Mouse (Mus musculus) G1E (cell line): ENCODE data around the gene Rhot1. TPM values are rescaled to one million over a fixed set of nuclear protein-coding genes. Genes with fewer than 3 reads are reported as not detected.
"Not testable (repeated sequence)": the region's sequence is repeated elsewhere in the genome, so short reads cannot be mapped to it uniquely, and the experiment has no call there.

Experiments used
- ATAC-seq: 2 replicates; pipeline ENCODE4 v1.8.0; 2016; ENCODE audit warnings: mild to moderate bottlenecking; ENCODE audit not compliant: insufficient number of reproducible peaks, poor library complexity, low FRiP score, severe bottlenecking; ENCODE audit errors: extremely low read depth
- DNase-seq: peaks from one replicate; pipeline ENCODE4 v3.0.0; 2012; ENCODE audit warnings: low spot score
- H3K27me3 ChIP-seq: 2 replicates; pipeline ENCODE4 v1.6.1; 2012; ENCODE audit warnings: mild to moderate bottlenecking, low read length, inconsistent platforms; ENCODE audit not compliant: insufficient read depth
- H3K36me3 ChIP-seq: replicated peaks from 2 replicates; pipeline ENCODE3; 2012; ENCODE audit warnings: mild to moderate bottlenecking, inconsistent platforms
- H3K4me1 ChIP-seq: 2 replicates; pipeline ENCODE4 v1.6.1; 2012; ENCODE audit warnings: low read depth, low read length, inconsistent platforms, mixed read lengths; ENCODE audit not compliant: insufficient read depth
- H3K4me3 ChIP-seq: 2 replicates; pipeline ENCODE4 v1.5.1; 2012; ENCODE audit warnings: low read depth, mild to moderate bottlenecking, inconsistent platforms, low read length, moderate library complexity, mixed read lengths
- H3K9me3 ChIP-seq: replicated peaks from 2 replicates; pipeline ENCODE4 v1.6.1; 2012; ENCODE audit warnings: inconsistent platforms
- CTCF ChIP-seq: IDR thresholded peaks from 2 replicates; pipeline ENCODE4 v1.5.1; 2012; ENCODE audit warnings: low read depth, low read length, inconsistent platforms, mixed read lengths
- GATA1 ChIP-seq: IDR thresholded peaks from 2 replicates; pipeline ENCODE4 v1.6.1; 2012; ENCODE audit warnings: borderline replicate concordance, low read length, inconsistent platforms, mixed read lengths
- GATA2 ChIP-seq: IDR thresholded peaks from 2 replicates; pipeline ENCODE4 v1.6.1; 2012; ENCODE audit warnings: low read depth, low read length, inconsistent platforms, borderline replicate concordance
- POLR2AphosphoS5 ChIP-seq: IDR thresholded peaks from 2 replicates; pipeline ENCODE4 v1.6.1; 2012; ENCODE audit warnings: low read depth, low read length, inconsistent platforms; ENCODE audit not compliant: insufficient replicate concordance
- TAL1 ChIP-seq: conservative IDR thresholded peaks from 2 replicates; pipeline ENCODE4 v1.6.1; 2012; ENCODE audit warnings: low read depth, low read length, inconsistent platforms, mixed read lengths
- polyA plus RNA-seq: library from polyadenylated mRNA; stranded (reverse); fragments of >175 nt; gene quantifications from 2 replicates; pipeline ENCODE4 v1.2.3, GENCODE M21; 2012
- total RNA-seq, 2 experiments: library from RNA; stranded (forward) in 1 of 2; stranded (reverse) in 1 of 2; fragments of 200-1000 nt in 1 of 2; fragments of >200 nt in 1 of 2; fragmentation: Nextera tagmentation in 1 of 2; gene quantifications; 2 replicates each; pipeline ENCODE4 v1.2.3; 2014 to 2017

The Rhot1 gene
- total and polyA plus RNA-seq, 3 experiments, result 5.3 to 80.3 (median 64.8) TPM

DNA sequence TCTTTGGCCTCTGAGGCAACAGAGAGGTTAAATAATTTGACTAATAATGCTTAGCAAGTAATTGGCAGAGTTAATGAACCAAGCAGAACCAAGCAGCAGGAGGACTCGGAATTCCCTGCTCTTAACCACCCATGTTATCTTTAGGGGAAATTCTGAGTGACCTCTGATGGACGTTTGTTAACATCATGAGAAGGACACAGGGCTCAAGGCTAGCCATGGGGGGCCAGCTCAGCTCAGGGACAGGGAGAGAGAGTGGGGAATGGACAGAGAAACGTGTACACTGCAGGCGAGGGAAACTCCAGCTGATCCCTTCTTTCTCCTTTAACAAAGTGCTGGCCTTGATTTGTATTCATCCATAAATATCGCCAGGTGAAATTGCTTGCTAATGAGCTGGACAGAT lies 3.9 kb upstream of the Rhot1 start:
- no peaks in the 10 kb centered on the region for H3K9me3 ChIP-seq
- no peaks in the 10 kb centered on the region for H3K36me3 ChIP-seq
- no peak for TF ChIP-seq POLR2AphosphoS5
- TF ChIP-seq CTCF, result no peak
- TF ChIP-seq GATA1, result no peak
- TF ChIP-seq GATA2, result no peak
- TF ChIP-seq TAL1, result no peak
- ATAC-seq, result no peak
- no peak for DNase-seq
- peaks cover 18% of the 10 kb centered on the region for H3K27me3 ChIP-seq
- peaks cover 5% of the 10 kb centered on the region for H3K4me1 ChIP-seq
- H3K4me3 ChIP-seq, result no peak overlapping the region

DNA sequence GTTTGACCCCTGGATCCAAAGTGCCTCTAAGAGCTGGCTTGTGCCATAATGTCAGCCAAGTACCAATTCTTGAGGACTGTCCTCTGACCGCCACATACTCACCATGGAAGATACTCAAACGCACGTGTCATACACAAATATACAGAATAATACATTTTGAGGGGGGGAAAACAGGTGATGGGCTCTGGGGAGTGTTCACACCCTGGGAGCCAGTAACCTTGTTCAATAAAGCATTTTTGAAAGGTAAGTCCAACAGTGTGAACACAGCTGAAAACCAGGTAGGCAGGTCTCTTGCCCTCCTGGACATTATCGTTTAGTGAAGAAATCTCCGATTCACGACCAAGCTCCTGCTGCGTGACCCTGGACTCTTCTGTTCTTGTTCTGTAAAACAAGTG lies 357 bp upstream of the Rhot1 start:
- H3K36me3 ChIP-seq, result peaks cover 21% of the 10 kb centered on the region
- DNase-seq (no peak), ATAC-seq (no peak)
- peaks cover 14% of the 10 kb centered on the region for H3K27me3 ChIP-seq
- no peaks in the 10 kb centered on the region for H3K9me3 ChIP-seq
- TF ChIP-seq GATA2, result no peak
- TF ChIP-seq TAL1, result no peak
- no peak for TF ChIP-seq GATA1
- TF ChIP-seq CTCF, result no peak
- no peak for TF ChIP-seq POLR2AphosphoS5
- peak overlapping the region; percentile 99; the same call in 1 of the 2 replicates for H3K4me3 ChIP-seq
- H3K4me1 ChIP-seq, result peaks cover 15% of the 10 kb centered on the region

DNA sequence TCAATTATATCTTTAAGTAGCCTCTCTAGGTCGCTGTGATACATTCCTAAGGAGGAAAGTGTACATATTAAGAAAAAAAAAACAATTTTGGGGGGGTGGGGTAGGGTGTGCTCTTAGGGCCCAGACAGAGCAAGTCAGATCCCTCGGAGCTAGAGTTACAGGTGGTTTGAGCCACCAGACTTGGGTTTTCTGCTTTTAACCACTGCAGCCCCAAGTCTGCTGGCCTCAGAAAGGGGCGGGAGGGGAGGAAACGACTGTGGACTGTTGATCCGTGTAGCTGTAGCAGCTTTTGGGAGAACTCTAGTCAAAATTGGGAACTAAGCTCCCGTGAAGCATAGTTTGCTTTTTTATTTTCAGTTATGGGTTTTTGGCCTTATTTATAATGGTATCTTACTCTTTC lies 1.5 kb downstream of the Rhot1 start:
- DNase-seq, result peak; percentile 7
- Histone ChIP-seq H3K36me3 (peaks cover 38% of the 10 kb centered on the region), H3K4me3 (peak overlapping the region; percentile 99; the same call in 1 of the 2 replicates), H3K4me1 (peaks cover 15% of the 10 kb centered on the region), H3K27me3 (0 out of 2 replicates have a peak, but pooled peaks cover 2% of the 10 kb centered on the region), H3K9me3 (no peaks in the 10 kb centered on the region)
- no peak for ATAC-seq
- no peak for TF ChIP-seq GATA2
- no peak for TF ChIP-seq POLR2AphosphoS5
- TF ChIP-seq TAL1, result no peak
- no peak for TF ChIP-seq CTCF
- TF ChIP-seq GATA1, result no peak

DNA sequence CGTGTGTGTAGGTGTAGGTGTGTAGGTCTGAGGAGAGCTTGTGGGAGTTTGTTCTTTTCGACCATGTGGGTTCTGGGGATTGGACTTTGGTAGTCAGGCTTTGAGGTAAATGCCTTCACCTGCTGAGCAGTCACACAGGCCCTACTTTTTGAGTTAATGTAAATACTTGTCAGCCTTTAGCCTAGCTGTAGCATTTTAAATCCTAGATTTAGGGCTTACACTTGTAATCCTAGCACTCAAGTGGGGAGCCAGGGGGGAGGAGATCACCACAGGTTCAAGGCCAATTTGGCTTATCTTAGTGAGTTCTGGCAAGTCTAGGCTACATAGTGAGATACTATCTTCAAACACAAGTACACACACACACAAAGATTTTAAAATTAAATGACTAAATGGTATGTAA lies 3.5 kb downstream of the Rhot1 start:
- Histone ChIP-seq H3K36me3 (peaks cover 52% of the 10 kb centered on the region), H3K4me3 (no peak overlapping the region), H3K4me1 (peaks cover 15% of the 10 kb centered on the region), H3K9me3 (no peaks in the 10 kb centered on the region), H3K27me3 (no peaks in the 10 kb centered on the region)
- ATAC-seq (no peak), DNase-seq (no peak)
- TF ChIP-seq CTCF, result no peak
- no peak for TF ChIP-seq TAL1
- no peak for TF ChIP-seq POLR2AphosphoS5
- no peak for TF ChIP-seq GATA2
- TF ChIP-seq GATA1, result no peak

DNA sequence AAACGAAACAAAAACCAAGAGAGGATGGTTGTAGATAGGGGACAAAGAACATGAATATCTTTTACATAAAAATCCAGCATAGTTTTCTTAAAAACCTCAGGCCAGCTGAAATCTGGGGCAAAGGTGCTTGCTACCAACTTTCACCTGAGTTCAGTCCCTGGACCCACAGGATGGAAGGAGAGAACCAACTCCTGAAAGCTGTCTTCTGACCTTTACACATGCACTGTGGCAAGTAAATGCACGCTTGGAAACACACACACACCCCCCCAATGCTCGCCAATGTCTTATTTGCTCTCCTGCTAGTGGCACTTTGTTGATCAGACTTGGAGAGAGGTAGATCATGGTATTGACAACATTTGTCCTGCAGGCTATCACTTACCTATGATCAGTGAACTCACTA lies 6.5 kb downstream of the Rhot1 start:
- no peak for TF ChIP-seq GATA1
- Histone ChIP-seq H3K9me3 (no peaks in the 10 kb centered on the region), H3K27me3 (no peaks in the 10 kb centered on the region), H3K4me1 (peaks cover 9% of the 10 kb centered on the region), H3K4me3 (no peak overlapping the region), H3K36me3 (peaks cover 73% of the 10 kb centered on the region)
- ATAC-seq (no peak), DNase-seq (no peak)

DNA sequence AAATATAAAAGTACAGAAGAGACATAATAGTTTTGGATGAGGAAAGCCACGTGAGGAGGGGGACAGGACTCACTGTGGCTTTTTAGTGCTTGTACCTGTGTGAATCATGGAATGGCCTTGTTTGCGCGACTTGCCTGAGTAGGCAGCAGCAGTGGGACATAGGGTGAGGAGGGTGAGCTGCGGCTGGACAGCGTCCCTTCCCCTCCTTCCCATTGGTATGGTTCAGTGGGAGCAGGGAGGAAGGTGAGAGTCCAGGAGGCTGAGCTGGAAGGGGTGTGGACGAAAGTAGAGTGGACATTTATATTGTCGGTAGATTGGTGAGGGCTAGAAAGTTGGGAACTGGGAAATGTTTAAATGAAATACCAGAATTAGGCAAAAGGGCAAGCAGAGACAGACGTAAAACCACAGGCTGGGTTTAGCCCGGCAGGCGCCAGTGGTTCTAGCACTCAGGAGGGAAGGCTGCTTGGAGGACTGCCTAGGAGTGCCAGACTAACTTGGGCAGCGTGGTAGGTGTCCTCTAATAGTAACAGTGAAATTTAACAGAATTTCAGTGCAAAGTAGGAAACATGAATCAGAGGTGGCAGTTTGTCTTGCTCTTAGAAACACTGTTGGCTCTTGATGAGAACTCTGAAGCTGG lies 10.0 kb downstream of the Rhot1 start:
- peaks cover 79% of the 10 kb centered on the region for H3K36me3 ChIP-seq
- ATAC-seq, result no peak
- H3K4me1 ChIP-seq, result no peaks in the 10 kb centered on the region
- H3K9me3 ChIP-seq, result no peaks in the 10 kb centered on the region
- DNase-seq, result no peak
- H3K27me3 ChIP-seq, result no peaks in the 10 kb centered on the region
- no peak for TF ChIP-seq GATA1
- TF ChIP-seq POLR2AphosphoS5, result no peak
- TF ChIP-seq GATA2, result no peak
- no peak for TF ChIP-seq TAL1
- no peak for TF ChIP-seq CTCF
- H3K4me3 ChIP-seq, result no peak overlapping the region

DNA sequence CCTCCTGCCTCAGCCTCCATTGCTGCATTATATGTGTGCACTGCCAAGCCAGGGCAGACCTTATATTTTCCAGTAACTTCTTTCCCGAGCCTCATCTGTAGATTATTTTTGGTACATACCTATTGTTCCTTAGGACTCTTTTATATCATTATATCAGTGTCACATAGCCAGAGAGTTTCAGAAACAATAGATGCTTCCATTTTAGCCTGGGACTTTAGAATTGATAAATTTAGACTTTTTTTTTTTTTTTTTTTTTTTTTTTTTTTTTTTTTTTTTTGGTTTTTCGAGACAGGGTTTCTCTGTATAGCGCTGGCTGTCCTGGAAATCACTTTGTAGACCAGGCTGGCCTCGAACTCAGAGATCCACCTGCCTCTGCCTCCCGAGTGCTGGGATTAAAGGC lies 21.2 kb downstream of the Rhot1 start:
- ATAC-seq, H3K27me3 ChIP-seq, H3K9me3 ChIP-seq, H3K4me3 ChIP-seq, DNase-seq, H3K4me1 ChIP-seq: not testable (repeated sequence)
- H3K36me3 ChIP-seq, result peaks cover 71% of the 10 kb centered on the region
